Mouse (Mus musculus) heart, adult 11 months (tissue): ENCODE results near the gene Msi2.

Experiments
- DNase-seq: peaks from one replicate; pipeline ENCODE4 v3.0.0; 2022

Msi2 gene

DNA sequence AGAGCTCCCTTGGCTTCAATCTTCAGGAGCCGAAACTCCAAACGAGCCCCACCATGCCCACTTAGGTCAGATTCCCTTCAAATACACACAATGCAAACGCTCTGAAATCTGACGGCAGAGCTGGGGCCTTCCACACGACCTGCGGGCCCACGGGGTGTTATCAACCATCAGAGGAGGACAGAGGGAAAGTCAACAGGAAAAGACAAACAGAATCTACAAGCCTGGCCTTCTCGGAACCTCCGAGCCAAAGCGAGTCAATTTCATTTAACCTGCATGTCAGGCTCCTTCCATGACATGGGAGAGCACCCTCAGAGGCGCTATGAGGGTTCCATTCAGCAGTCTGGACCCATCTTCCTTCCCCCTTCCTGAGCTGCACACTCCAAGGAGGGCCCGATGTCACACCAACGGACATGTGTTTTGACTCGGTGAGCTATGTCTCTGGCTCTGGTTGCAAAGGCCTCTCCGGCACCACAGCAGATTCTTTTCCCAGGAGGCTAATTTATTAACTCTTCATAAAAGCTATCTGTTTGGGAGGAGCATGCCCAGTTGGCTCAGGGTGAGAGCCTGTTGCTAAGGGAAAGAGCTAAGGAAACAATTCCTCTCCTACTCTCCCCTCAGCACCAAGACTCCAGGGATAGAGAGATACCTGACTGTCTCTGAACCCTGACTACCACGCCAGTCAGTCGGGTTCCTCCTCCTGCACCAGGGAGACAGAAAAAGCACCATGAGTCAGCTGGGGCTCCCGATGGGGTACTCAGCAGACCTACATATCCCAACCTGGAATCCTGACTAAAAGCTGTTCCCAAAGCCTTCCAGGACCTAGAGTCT is 42.6 kb downstream of the Msi2 start:
- DNase-seq: no peak

DNA sequence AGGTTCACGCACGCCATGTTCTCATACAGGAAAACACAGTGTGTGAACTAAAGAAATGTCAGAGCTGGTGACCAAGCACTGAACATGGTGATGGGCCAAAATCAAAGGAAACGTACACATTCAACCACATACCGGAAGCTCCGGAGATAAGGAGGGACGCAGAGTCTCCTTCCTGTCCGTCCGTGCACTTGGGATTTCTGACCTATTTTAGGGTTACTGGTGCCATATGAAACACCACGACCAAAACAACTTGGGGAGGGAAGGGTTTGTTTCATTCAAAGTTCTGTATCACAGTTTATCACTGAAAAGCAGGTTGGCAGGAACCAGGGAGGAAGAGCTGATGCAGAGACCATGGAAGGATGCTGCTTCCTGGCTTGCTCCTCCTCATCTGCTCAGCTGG is 44.2 kb downstream of the Msi2 start:
- peak; percentile 94 for DNase-seq

DNA sequence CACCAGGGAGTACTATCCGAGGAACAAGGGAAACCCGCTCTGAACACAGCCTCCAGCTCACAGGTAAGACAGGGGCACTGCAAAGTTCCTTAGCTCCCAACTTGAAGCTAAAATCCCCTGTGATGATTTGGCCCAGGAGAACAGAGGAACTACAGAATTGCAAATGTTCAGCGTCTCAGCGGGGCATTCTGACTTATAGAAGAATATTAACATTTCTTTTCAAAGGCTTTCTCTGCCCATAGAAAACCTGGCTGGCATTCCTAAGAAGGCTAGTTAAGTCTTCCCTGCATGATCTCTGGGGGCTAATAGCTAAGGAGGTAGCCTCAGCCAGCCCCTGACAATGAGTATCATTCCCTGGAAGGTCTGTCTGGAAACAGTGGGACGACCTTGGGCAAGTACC is 47.4 kb downstream of the Msi2 start:
- DNase-seq: no peak

DNA sequence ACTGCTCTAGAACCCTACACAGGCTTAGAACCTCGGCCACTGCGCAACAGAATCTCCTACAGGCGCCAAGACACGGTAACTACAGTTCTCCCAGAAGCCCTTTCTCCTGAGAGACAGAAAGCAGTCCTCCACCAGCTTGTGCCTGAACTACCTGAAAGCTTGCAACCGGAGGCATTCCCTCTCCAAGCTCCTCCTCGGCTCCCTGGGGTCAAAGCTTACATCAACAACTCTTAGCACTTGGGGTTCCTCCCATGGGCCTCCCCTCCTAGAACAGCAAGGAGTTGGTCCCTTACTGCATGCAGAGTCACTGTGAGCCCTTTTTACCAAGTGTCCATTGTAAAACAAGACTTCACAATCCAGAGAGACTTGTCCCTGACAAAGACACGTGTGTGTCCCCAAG is 49.2 kb downstream of the Msi2 start:
- no peak for DNase-seq

DNA sequence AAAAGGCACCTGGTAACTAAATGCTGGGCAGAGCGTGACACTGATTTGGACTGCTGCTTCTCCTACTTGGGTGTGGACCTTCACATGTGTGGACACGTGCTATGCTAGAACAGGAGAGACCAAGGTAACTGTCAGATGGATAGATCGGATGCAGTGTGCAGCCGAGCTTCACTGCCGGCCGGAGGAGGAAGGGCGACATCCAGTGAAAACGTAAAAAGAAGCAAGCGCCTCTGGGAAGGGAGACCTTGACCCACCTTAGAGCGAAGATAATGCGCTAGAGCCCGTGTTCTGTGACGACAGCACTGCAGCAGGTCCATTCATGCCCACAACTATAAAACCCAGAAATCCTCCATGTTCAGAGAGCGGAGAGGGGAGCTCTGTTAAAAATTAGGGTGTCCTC is 50.0 kb downstream of the Msi2 start:
- DNase-seq: no peak

DNA sequence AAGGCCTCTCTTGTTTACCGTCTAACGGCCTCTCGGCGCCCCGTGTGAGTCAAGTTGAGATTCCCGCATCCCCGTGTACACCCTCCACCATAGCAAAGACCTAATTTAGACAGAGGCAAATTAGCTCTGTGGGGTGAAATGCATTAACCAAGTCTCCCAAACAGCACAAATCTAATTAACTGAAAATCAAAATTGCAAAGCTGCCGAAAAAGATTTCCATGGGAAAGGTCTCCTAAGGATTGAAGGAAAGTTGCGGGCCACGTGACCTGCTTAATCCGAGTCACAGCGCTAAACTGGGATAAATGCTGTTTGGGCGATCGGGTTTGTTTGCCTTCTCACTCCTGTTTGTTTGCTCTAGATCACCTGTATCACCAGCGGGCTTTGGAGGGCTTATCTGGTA is 52.5 kb downstream of the Msi2 start:
- no peak for DNase-seq

DNA sequence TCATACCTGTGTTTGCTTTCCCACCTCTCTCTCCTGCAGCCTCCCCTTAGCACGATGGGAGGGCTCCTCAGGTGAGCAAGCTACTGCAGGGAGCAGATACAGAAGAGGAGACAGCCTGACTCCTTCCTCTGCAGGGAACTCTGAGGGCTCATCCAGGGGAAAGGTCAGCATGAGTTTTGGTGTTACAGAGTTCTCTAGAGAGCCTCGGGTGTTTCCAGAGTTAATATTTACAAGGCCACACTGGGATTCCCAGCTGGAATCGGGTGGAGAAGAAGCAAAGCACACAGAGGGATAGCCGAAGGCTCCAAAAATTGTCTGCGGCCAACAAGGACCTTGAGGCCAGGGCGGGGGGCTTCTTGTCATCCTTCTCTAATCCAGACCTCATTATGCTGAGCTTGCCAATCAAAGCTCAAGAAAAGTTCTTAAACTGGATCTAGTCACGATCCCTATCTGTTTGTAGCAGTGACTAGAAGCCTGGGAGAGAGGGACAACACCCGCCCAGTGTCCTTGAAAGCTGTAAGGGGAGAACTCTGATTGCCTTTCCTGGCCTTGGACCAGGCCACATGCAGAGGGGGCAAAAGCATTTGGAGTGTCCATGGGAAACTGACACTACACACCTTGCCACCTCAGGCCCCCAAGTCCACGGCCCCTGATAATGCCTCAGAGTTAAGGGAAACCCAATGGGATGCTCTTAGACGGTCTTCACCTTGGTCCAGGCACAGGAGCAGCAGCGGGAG is 56.7 kb downstream of the Msi2 start:
- DNase-seq: peak; percentile 92

DNA sequence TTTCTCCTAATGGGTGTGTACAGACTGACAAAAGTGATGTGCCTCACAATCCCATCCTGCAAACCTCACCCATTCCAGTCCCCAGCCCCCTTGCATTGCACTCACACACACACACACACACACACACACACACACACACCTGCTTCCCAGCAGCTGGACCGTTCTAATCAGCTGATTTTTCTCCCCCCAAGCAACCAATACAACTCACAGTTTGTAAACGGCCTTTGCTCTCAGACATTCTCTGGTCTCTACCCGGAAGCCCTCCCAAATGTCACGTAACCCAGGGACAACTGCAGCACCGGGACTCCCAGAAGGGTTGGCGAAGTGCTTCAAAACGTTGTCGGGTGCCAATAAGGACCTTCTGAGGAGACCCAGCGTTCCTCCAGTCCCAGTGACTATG is 57.9 kb downstream of the Msi2 start:
- no peak for DNase-seq

DNA sequence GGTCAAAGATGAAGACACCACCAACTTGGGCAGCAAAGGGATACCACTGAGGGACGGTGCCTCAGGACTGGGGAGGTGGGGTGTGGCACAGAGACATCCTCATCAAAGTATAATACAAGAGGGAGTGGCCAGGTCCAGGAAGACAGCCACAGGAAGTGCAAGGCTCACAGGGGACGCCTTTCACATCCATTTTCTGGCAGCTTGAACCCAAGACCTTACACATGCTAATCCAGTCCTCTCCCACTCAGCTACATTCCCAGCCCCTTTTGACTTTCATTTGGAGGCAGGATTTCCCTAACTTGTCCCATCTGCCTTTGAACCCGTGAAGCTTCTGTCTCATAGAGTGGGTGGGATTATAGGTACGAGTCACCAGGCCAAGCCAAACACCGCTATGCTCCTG is 59.4 kb downstream of the Msi2 start:
- no peak for DNase-seq

DNA sequence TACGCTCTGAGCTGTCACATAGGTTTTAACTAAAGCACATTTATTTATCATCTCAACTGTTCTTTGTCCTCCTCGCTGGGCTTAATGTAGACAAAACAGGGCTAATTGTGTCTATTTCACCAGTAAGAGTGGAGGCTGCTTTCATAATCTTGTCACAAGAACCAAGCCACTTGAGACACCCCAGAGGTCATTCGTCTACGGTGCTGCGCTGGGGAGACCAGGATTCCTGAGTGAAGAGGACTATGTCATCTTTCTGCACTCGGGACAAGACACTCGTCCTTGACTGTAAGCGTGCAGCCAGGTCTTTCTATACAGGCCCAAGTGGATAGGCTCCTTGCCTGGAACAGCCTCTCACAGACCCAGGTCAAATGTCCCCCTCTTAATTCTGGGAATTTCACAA is 62.5 kb downstream of the Msi2 start:
- no peak for DNase-seq

DNA sequence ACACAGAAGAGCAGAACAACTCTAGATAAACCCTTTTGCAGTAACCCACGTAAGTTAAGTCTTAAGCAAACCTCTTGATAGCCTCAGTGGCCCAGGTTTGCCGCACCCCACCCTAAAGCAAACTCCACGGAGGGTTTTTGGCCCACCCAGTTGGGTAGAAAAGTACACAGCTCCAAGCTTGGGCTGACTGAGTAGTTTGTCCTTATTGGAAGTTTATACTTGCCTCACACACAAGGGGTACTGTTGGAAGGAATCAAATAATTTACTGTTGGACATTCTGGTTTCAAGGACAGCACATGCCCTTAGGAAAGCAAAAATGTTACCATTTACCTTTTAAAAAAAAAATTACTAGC is 63.1 kb downstream of the Msi2 start:
- no peak for DNase-seq

DNA sequence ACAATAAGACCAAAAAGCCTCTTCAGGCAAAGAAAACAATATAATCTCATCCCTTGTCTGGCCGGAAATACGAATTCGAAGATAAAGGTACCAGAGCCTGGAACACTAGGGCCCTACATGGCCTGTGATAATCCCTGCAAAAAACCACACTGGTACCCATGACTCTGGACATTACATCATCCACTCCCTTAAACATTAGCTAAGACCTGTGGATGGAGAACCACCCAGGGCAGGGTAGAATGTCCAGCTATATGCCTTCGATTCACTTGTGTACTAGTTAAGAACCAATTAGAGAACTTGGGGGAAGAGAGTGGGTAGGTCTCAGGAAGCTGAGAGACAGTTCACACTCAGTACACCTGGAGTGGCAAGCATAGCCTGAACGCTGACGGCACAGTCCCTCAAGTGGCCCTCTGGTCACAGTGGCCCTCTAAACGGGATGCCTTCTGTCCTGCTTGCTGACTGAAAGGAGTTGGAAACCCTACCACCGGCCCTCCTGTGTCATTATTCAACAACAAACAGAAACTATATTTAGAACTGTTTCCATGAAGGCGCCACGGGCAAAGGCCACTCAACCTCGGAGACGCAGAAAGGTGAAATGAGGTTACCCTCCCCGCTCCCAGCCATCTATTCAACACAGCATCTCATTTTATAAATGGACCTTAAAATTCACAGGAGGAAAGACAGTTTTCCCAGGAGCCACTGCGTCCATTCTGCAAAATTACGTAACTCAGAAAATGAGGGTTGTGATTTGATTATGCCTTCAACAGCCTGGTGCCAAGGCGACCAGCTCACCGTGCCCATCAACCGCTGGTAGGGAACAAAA is 63.7 kb downstream of the Msi2 start:
- DNase-seq: peak; percentile 97

DNA sequence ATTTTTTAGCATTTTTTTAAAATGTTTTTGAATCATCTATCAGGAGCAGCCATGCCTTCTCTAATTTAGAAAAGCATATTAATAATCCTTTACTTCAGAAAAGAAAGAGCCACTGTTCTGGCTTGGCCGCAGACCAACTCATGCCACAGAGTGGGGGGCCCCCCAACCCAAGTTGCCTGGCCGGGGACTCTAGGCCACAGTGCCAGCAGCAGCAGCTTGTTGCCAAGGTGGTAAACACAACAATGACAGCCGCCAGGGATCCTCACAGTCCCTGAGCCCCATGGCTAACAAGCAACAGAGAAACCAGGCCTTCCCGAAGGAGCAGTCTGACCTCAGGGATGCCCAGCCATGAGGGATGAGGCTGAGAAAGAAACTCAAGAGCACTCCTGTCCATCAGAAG is 68.0 kb downstream of the Msi2 start:
- DNase-seq: peak; percentile 94

DNA sequence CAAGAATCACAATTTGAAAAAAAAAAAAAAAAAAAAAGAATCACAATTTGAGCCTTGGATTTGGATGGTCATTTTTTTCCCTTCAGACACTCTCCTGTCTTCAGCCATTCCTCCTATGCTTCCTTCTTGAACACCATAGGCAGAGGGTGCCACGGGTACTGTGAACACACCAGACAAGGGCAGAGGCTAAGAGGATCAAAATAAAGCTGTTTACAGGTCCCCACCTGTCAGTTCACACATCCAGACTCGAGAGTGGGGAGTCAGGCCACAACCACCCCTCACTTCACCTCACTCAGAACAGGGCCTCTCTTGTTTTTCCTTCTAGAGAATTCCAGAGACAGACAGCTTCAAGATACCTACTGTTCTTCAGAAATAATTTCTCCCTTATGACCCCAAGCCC is 69.3 kb downstream of the Msi2 start:
- DNase-seq: no peak

DNA sequence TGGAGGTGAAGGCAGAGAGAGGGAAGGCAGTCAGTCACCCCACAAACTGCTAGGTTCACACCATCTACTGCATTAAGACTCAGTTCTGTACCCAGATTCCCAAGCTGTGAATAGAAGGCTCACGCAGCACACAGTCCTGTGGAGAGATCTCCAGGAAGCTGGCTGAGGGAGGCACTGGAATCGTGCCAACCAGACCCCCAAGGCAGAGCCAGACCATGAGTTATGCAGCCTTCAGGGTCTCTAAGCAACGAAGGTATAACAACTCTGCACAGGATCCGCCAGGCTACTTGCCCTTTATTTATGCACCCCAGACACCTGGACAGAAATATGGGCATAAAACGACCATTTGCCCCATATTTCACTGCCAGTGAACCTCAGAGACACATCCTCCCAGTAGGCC is 69.9 kb downstream of the Msi2 start:
- DNase-seq: no peak

DNA sequence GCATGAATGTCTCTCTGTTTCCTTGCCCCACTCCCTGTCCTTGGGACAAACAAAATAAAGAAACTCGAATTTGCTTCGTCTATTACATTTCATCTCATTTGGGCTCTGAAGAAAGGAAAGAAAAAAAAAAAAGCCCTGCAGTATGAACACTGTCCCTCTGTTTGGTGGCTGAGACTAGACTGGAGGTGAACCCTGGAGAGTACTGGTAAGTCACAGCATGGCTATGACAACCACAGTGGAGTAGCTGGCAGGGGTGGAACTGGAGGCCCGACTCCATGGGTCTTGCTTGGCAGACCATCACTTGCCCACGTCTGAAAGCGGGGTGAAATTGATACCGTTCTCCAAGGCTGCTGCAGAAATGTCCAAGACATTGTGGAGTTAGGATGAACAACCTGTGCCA is 71.8 kb downstream of the Msi2 start:
- no peak for DNase-seq

DNA sequence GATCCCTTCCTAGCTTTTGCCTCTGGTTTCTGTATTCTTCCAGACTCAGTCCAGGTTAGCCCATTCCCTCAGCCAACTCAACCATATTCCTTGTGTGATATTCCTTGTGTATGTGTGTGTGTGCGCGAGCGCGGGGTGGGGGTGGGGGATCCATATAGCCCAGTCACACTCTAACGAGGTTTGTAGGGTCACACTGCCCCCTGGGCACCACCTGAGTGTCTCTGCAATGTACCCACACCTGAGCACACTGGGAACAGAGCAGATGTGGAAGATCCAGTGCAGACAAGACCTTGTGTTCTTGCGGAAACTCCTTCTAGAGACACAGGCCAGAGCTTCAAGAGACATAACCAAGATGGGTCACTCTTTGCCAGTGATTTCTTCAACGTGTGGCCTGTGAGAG is 72.5 kb downstream of the Msi2 start:
- no peak for DNase-seq

DNA sequence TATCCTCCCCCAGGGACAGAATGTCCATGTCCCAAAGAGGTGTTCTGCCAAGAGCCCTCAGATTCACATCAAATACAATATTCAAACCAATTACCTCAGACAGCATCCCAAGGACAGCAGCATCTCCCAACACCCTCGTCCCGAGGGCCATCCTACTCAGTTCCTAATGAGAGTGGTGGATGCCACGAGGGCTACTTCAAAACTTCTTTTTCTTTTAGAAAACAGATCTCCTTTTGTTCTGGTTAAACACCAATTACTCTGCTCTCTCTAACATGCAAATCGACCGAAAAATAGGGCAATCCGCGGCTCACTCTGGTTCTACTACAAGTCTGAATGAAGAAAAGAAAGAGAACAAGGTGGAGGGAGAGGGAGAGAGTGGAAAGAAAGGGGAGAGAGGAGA is 73.6 kb downstream of the Msi2 start:
- no peak for DNase-seq

DNA sequence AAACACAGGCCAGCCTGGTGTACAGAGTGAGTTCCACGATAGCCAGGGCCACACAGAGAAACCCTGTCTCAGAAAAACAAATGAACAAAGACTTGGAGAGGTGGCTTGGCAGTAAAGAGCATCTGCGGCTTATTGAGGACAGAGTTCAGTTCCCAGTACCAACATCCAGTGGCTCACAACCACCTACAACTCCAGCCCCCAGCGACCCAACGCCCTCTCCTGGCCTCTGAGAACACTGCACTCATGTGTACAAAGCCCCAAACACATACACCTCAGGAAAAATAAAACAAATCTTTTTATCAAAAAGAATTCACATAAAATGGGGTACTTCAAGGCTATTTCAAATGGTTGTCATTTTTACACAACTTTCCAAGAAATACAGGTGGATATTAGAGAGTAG is 78.5 kb downstream of the Msi2 start:
- no peak for DNase-seq

DNA sequence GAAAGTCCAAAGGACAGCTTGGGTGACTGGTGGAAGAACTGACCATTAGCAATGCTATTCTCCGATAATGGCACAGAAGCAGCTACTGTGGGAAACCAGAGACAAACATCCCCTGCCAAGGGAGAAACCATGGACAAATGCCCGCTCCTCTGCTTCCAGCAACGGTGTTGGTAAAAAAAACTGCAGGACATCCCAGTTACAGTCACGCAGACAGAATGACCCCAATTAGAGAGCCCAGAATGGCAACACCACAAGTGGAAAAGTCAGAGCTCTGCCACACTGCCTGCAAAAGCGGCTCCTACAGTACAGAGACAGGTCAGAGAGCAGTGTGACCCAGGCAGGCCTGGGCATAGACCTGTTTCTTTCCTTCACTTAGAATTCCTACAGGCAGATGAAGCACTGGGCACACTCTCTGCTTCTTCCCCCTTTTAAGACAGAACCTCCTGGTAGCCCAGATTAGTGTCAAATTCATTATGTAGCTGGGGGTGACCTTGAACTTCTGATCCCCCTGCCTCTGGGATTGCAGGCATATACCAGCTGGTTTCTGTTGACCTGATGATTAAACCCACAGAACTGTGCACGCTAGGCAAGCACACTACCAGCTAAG is 79.3 kb downstream of the Msi2 start:
- peak; percentile 95 for DNase-seq

DNA sequence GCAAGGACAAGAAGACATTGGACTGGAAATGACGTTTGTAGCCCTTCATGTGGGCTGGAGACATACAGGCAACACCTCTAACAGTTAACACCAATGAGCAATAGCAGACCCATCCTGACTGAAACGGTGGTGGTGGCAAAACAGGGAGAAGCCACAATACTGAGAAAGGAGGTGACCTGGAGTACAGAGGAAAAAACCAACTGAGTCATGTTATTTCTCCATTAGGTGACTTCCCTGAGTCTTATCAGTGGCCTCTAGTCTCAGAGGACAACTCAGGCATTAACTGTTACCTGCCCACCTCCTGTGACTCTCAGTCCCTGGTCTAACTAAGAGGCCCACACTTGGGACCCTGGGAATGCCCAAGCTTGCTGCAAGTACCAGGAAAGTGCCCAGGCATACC is 80.1 kb downstream of the Msi2 start:
- no peak for DNase-seq

DNA sequence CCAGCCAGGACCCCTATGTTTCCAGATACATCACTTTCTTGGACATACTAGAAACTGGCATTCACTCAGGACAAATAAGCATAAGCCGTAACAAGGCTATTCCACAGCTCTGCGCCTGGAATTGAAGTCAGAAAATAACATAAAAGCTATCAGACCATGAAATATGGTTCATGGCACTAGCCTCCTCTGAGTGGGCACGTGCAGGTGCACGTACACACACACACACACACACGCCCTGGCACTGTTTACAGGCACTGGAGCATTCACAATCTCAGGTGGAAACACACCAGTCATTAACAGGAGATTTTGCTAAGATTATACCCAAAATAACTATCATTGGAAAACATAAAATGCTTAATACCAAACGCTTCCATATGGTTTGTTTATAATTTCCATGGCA is 81.4 kb downstream of the Msi2 start:
- no peak for DNase-seq

DNA sequence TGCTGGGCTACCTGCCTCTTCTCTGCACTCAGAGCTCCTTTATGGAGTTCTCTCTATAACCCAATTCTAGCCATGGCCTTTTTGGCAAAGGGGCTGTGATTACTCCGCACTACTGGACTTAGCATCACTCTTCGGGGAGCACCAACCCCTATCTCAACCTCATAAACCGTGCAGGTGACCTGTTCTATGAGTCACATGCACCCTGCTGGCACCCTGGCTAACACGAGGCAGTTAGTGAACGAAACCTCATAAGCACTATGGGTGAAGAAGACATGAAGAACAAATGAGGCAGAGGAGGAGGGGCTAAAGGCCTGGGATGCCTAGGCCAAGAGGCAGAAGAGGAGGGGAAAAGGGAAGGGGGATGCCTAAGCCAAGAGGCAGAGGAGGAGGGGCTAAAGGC is 82.0 kb downstream of the Msi2 start:
- no peak for DNase-seq

DNA sequence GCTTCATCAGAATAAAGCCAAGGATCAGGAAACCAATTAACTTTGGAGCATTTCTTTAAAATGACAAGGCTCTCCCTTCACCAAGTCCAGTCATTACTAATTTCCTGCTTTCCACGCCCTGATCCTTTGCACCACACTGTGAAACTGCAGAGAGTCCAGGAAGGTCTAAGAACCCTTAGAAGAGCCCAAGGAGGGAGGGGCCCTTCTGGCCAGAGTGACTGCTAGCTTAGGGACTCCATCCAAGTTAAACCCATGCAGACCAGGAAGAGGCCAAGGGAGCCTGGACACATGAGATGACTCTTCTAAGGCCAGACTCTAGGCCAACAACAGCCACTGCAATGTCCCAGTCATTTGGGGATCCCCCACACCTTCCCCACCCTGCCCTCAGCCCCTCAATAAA is 83.7 kb downstream of the Msi2 start:
- DNase-seq: peak; percentile 98
